Mouse (Mus musculus): ENCODE data around the gene Calcoco1.
"Not testable (repeated sequence)": the region's sequence is repeated elsewhere in the genome, so short reads cannot be mapped to it uniquely, and the experiment has no call there.

Gene Calcoco1

GRCm38 (mm10) chr15:102692991-102693411 lies 29.0 kb downstream of the Calcoco1 start:
- DNase-seq (ENCODE audit: low spot score in 2 of 2): peak in 1 of 2 experiments; percentile 26

GRCm38 (mm10) chr15:102692321-102692804 lies 29.6 kb downstream of the Calcoco1 start:
- DNase-seq (ENCODE audit: low spot score in 2 of 2): no peak

GRCm38 (mm10) chr15:102685791-102686190 lies 36.2 kb downstream of the Calcoco1 start:
- no peak for DNase-seq (ENCODE audit: low spot score in 2 of 2)

- no peak for DNase-seq (ENCODE audit: low spot score in 2 of 2)
These were observed 38.3 kb downstream of the Calcoco1 start for GRCm38 (mm10) chr15:102683670-102684069.

GRCm38 (mm10) chr15:102676345-102676744 lies 45.6 kb downstream of the Calcoco1 start:
- DNase-seq (ENCODE audit: low spot score in 2 of 2): no peak

GRCm38 (mm10) chr15:102673548-102673947 lies 48.4 kb downstream of the Calcoco1 start:
- DNase-seq (ENCODE audit: low spot score in 2 of 2): peak in 1 of 2 experiments; percentile 12

- peak; percentile 10 to 32 for DNase-seq (ENCODE audit: low spot score in 2 of 2)
These were observed 49.5 kb downstream of the Calcoco1 start, which contains the start of gene Atp5g2 for GRCm38 (mm10) chr15:102672215-102673071. Atp5g2 (minus strand) TSS chr15:102672352.

GRCm38 (mm10) chr15:102671721-102672214 lies 50.2 kb downstream of the Calcoco1 start:
- peak; percentile 63 to 78 for DNase-seq (ENCODE audit: low spot score in 2 of 2)

GRCm38 (mm10) chr15:102670767-102671575 lies 51.0 kb downstream of the Calcoco1 start:
- DNase-seq (ENCODE audit: low spot score in 2 of 2): peak; percentile 95 to 98

GRCm38 (mm10) chr15:102670281-102670680 lies 51.7 kb downstream of the Calcoco1 start:
- DNase-seq (ENCODE audit: low spot score in 2 of 2): peak in 1 of 2 experiments; percentile 14

GRCm38 (mm10) chr15:102669571-102669970 lies 52.4 kb downstream of the Calcoco1 start:
- DNase-seq (ENCODE audit: low spot score in 2 of 2): no peak

GRCm38 (mm10) chr15:102665494-102665893 lies 56.5 kb downstream of the Calcoco1 start:
- DNase-seq (ENCODE audit: low spot score in 2 of 2): peak in 1 of 2 experiments; percentile 22

GRCm38 (mm10) chr15:102663825-102664224 lies 58.2 kb downstream of the Calcoco1 start:
- DNase-seq (ENCODE audit: low spot score in 2 of 2): no peak

GRCm38 (mm10) chr15:102662601-102663000 lies 59.4 kb downstream of the Calcoco1 start:
- DNase-seq (ENCODE audit: low spot score in 2 of 2): not testable (repeated sequence)

- no peak for DNase-seq (ENCODE audit: low spot score in 2 of 2)
These were observed 64.0 kb downstream of the Calcoco1 start for GRCm38 (mm10) chr15:102657926-102658381.
